Mouse (Mus musculus): Measurements from ENCODE around the gene Hoxa4.

The Hoxa4 gene

GRCm38 (mm10) chr6:52179690-52180089 lies 11.9 kb downstream of the Hoxa4 start:
- no peak for DNase-seq (ENCODE audit: low spot score)

GRCm38 (mm10) chr6:52178918-52179665 lies 12.5 kb downstream of the Hoxa4 start:
- no peak for DNase-seq (ENCODE audit: low spot score)

- no peak for DNase-seq (ENCODE audit: low spot score)
Measured at GRCm38 (mm10) chr6:52177806-52178205, 13.7 kb downstream of the Hoxa4 start.

DNA sequence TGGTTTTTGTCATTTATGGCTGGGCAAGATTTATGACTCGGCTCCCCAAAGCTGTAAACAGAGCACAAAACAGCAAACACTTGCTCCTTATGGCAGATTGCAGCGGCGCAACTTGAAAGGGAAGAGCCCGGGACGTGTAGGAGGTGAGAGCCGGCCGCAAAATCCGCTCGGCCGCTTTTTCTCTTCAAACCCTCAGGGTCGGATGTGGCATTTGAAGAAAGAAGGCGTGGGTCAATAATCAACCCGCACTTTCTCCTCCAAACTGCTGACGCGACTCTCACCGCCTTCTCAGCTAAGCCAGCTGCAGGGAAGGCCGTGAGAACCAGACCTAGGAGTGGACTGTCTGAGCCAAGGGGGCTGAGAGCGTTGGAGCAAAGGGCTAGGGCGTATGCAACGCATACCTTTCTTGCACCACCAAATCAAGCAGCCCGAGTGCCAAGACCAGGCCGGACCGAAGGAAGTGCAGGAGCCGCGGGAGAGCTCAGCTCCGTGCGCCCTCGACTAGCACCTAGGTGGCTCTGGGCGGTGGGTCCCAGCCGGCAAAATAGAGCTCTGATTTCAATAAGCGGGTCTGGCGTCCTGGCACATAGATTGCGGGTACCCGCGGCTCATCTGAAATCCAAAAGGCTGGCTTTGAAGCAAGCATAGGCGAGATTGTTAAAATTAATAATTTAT lies 14.4 kb downstream of the Hoxa4 start, which contains the start of gene 5730596B20Rik:
Gene 5730596B20Rik, plus strand, starts transcription at position 438 of the 675 bp plus-strand sequence.
- no peak for DNase-seq (ENCODE audit: low spot score)

GRCm38 (mm10) chr6:52176391-52176790 lies 15.2 kb downstream of the Hoxa4 start:
- DNase-seq (ENCODE audit: low spot score): no peak

- no peak for DNase-seq (ENCODE audit: low spot score)
Measured at GRCm38 (mm10) chr6:52175864-52176263, 15.7 kb downstream of the Hoxa4 start.

- no peak for DNase-seq (ENCODE audit: low spot score)
Measured at GRCm38 (mm10) chr6:52174968-52175751, 16.4 kb downstream of the Hoxa4 start.

DNA sequence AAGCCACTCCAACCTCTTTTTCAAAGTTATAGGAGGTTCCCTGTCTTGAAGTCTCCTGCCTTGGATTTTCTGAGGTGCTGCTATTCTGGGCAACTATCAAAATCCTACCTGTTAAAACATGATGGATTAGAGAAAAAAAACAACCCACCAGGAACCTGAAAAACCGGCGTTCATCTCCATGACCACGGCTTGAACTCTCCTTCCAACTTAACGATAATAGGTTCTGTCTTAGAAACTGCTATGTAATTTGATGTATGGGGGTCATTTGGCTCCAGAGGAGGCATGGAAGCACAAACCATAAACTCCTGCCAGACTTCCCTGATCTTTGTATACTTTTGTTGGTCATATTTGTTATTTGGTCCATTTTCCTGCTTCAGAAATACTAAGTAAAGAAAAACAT lies 17.9 kb downstream of the Hoxa4 start:
- no peak for DNase-seq (ENCODE audit: low spot score)

- DNase-seq (ENCODE audit: low spot score): no peak
Measured at GRCm38 (mm10) chr6:52172501-52172900, 19.1 kb downstream of the Hoxa4 start.

DNA sequence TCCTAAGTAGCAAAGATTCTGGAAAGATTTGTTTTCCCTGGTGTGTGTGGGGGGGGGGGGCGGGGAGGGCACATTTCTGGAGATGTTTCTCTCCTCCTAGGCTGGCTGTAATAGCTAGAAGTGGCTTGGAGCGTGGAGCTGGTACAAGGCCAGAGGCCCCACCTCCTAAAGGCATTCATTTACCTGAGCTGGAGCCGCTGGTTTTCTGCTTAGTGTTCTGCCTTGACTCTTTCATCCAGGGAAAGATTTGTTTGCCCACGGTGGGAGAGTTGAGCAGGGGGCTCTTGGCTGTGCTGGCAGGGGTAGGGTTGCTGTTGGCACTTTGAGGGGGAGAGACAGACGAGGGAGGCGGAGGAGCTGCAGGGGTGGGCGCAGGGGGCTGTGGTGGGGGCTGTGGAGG lies 19.6 kb downstream of the Hoxa4 start:
- no peak for DNase-seq (ENCODE audit: low spot score)

- DNase-seq (ENCODE audit: low spot score): no peak
Measured at GRCm38 (mm10) chr6:52171331-52171730, 20.2 kb downstream of the Hoxa4 start.

- DNase-seq (ENCODE audit: low spot score): no peak
Measured at GRCm38 (mm10) chr6:52170898-52171223, 20.7 kb downstream of the Hoxa4 start.

DNA sequence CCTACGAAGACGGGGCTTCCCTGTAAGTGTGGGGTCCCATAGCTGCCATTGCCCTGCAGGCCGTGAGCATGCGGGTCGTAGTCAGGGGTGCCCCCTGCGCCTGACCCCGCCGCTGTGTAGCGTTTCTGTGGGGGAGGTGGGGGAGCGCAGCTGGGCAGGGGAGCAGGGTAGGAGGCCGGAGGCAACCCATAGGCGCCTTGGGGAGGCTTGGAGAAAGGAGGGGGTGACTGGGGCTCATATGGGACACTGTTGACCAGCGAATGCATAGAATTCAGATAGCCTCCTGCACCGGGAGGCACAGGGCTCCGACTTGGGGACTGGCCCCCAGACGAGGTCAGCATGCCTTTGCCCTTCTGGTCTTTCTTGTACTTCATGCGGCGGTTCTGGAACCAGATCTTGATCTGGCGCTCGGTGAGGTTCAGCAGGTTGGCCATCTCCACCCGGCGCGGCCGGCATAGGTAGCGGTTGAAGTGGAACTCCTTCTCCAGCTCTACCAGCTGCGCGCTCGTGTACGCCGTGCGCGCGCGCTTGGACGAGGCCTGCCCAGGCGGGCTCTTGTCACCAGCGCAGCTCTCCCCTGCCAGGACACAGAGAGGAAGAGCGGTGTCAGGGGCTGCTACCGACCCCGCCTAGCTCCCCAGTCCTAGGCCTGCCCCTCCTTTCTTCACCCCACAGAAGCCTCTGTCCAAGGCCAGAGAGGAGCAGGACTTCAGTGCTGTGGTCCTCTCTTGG lies 21.2 kb downstream of the Hoxa4 start:
- DNase-seq (ENCODE audit: low spot score): no peak

DNA sequence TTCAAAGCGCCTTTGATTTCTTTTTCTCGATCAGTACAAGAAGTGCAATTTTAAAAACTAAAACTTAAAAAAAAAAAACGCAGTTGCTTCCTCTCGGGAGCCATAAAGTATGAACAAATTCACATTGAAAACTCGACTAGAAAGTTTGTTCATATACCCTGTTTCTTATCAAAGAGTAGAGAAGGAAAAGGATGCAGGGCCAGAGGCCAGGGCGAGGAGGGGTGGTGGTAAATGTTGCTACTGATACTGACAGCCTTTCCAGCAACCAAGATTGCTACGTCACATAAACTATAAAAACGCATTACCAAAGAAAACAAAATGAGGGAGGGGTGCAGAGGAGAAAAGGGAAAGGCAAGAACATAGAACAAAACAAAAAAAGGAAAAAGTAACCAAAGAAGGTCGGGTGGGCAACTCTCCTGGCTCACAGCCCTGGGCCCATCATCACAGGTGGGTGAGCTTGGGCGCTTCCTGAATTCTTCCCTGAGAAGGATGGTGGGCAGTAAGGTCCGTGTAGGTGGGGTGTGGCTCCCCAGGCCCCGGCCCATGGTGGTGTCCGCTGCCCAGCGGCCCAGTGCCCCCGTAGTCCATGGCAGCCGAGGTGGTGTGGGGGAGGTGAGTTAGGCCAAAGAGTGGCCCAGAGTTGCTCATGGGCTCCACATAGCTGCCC lies 21.9 kb downstream of the Hoxa4 start:
- DNase-seq (ENCODE audit: low spot score): no peak

GRCm38 (mm10) chr6:52168191-52169055 lies 23.1 kb downstream of the Hoxa4 start:
- no peak for DNase-seq (ENCODE audit: low spot score)

GRCm38 (mm10) chr6:52167736-52168161 lies 23.8 kb downstream of the Hoxa4 start:
- DNase-seq (ENCODE audit: low spot score): no peak

- no peak for DNase-seq (ENCODE audit: low spot score)
Measured at GRCm38 (mm10) chr6:52167176-52167575, 24.4 kb downstream of the Hoxa4 start.

GRCm38 (mm10) chr6:52166431-52167077 lies 25.0 kb downstream of the Hoxa4 start:
- no peak for DNase-seq (ENCODE audit: low spot score)

DNA sequence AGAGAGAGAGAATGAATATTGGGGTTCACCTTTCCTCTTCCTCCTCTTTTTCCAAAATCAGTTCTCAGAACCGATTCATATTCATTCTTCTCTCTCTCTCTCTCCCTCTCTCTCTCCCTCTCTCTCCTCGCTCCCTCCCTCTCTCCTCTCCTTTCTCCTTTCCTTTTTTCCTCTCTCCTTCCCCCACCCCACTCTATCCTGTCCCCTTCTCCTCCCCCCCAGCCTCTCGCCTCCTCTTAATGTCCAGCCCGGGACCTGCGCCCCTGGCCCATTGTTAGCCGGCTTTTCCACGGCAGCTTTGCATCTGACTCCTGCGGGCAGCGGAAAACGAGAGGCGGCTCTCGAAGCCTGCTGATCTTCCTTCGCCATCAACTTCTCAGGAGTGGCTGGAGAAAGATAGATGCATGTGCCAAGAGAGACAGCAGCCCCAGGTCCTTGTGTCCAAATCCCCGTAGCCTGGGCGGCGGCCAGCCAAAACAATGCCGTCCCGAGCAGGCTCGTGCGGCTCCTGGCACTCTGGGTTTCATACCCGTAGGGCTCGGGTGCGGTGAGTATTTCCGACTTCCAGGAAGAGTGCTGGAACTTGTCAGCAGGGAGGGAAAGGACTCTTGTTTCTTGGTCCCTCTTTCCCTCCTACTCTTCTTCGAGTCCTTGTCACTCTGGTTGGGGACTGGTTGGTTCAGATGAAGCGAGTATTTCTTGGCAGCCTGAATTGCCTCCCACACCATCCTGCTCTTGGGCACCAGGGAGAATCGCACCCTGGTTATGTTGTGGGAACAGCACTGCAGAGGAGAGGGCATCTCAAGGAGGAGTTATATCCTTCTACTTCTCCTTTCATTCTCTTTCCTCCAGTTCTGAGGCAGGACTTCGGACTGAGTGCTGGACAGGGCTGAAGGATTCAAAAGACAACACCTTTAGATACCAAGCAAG lies 25.8 kb downstream of the Hoxa4 start:
- no peak for DNase-seq (ENCODE audit: low spot score)

Measured in T-cell, adult 2 months (primary cell).